Mouse (Mus musculus) forebrain, embryonic 12.5 days (tissue): Measurements from ENCODE around the gene 2510009E07Rik. TPM values are rescaled to one million over a fixed set of nuclear protein-coding genes. Genes with fewer than 3 reads are reported as not detected.

Source experiments
- polyA plus RNA-seq: library from polyadenylated mRNA; unstranded; fragments of >200 nt; fragmentation: Nextera tagmentation; extraction: Ambion mirVana; gene quantifications from 2 replicates; pipeline ENCODE4 v1.2.1, GENCODE M21; 2016

2510009E07Rik gene
- polyA plus RNA-seq, 1 experiment from 2014 or later: 54.1 TPM

Other genes starting within 250 kb of the 2510009E07Rik start
- gene Ehhadh, start 93.1 kb upstream of the 2510009E07Rik start, polyA plus RNA-seq: 1.0 and 1.1 TPM in 2 replicates
- gene Map3k13, start 99.7 kb upstream of the 2510009E07Rik start, polyA plus RNA-seq: 4.8 and 6.1 TPM in 2 replicates